Mouse (Mus musculus) midbrain, embryonic 13.5 days (tissue): Measurements from ENCODE around the gene Mettl16. TPM values are rescaled to one million over a fixed set of nuclear protein-coding genes. Genes with fewer than 3 reads are reported as not detected.

Experiments used
- ATAC-seq: fragments of 200-750 bp; cut with Nextera tagmentation; 2 replicates; pipeline ENCODE4 v1.8.0; 2017; ENCODE audit warnings: mild to moderate bottlenecking, moderate TSS enrichment, moderate library complexity
- H3K27ac ChIP-seq: fragments of 300-500 bp; sonication (generic); 2 replicates; pipeline ENCODE4 v1.5.1; 2015; ENCODE audit warnings: inconsistent platforms, mild to moderate bottlenecking, moderate library complexity
- H3K27me3 ChIP-seq: fragments of 300-500 bp; sonication (generic); 2 replicates; pipeline ENCODE4 v1.6.1; 2015; ENCODE audit warnings: mild to moderate bottlenecking, inconsistent platforms
- H3K36me3 ChIP-seq: fragments of 300-500 bp; sonication (generic); 2 replicates; pipeline ENCODE4 v1.6.1; 2015; ENCODE audit warnings: mild to moderate bottlenecking, inconsistent platforms
- H3K4me1 ChIP-seq: fragments of 300-500 bp; sonication (generic); replicated peaks from 2 replicates; pipeline ENCODE4 v1.6.1; 2015; ENCODE audit warnings: inconsistent platforms
- H3K4me2 ChIP-seq: fragments of 300-500 bp; sonication (generic); replicated peaks from 2 replicates; pipeline ENCODE4 v1.6.1; 2015; ENCODE audit warnings: moderate library complexity, mild to moderate bottlenecking, inconsistent platforms
- H3K4me3 ChIP-seq: fragments of 300-500 bp; sonication (generic); replicated peaks from 2 replicates; pipeline ENCODE4 v1.5.1; 2015; ENCODE audit warnings: mild to moderate bottlenecking, inconsistent platforms
- H3K9ac ChIP-seq: fragments of 300-500 bp; sonication (generic); replicated peaks from 2 replicates; pipeline ENCODE4 v1.6.1; 2015; ENCODE audit warnings: mild to moderate bottlenecking, inconsistent platforms
- H3K9me3 ChIP-seq: fragments of 300-500 bp; sonication (generic); 2 replicates; pipeline ENCODE4 v1.6.1; 2016; ENCODE audit warnings: mild to moderate bottlenecking, inconsistent platforms
- WGBS: fragments of 180-500 bp; shearing (Covaris S2); methylation state at CpG from one replicate; pipeline ENCODE4 v1.1.7; 2015; 5-methylcytosine and 5-hydroxymethylcytosine counted together
- polyA plus RNA-seq: library from polyadenylated mRNA; unstranded; fragments of >200 nt; fragmentation: Nextera tagmentation; extraction: Ambion mirVana; gene quantifications from 2 replicates; pipeline ENCODE4 v1.2.1, GENCODE M21; 2015

The Mettl16 gene
- polyA plus RNA-seq, 1 experiment from 2014 or later: 56.4 TPM

DNA sequence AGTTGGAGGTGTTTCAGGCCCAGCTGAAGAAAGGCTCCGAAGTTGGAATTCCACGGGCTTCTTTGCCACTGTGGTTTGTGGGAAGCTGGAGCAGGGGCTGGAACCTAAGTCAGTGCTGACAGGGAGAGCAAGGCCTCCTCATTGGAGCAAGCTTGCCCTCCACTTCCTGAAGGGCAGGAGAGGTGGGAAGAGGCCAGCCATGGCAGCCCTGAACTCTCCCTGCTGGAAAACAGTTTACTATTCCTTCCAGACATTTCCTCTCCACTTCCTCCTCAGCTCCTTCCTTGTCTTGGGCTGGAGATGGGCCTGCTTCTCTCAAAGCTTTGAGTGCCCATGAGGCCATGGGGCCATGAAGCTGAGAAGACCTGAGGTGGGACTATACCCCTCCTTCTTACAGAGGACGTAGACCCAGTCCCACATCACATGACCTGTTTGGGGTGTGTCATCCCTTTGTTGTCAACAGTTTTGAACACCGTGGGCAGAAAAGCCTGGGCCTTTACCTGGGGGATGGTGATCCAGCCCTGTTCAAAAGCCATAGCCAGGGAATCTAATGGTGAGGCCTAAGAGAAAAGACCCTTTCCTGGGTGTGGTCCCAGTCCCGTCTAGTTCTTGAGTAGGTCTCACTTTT lies 64.1 kb downstream of the Mettl16 start:
- Histone ChIP-seq H3K27ac (no peak overlapping the region), H3K4me2 (peak overlapping the region; percentile 88; the same call in 1 of the 2 replicates), H3K27me3 (0 out of 2 replicates have a peak, but pooled peaks cover 3% of the 10 kb centered on the region), H3K9ac (peak overlapping the region; percentile 16; the same call in 1 of the 2 replicates), H3K4me1 (peaks cover 64% of the 10 kb centered on the region), H3K4me3 (no peak overlapping the region), H3K36me3 (peaks cover 15% of the 10 kb centered on the region; the same call in 1 of the 2 replicates), H3K9me3 (no peaks in the 10 kb centered on the region)
- 67% methylated on average over 5 of the region's 5 CpGs for WGBS
- ATAC-seq: no peak

DNA sequence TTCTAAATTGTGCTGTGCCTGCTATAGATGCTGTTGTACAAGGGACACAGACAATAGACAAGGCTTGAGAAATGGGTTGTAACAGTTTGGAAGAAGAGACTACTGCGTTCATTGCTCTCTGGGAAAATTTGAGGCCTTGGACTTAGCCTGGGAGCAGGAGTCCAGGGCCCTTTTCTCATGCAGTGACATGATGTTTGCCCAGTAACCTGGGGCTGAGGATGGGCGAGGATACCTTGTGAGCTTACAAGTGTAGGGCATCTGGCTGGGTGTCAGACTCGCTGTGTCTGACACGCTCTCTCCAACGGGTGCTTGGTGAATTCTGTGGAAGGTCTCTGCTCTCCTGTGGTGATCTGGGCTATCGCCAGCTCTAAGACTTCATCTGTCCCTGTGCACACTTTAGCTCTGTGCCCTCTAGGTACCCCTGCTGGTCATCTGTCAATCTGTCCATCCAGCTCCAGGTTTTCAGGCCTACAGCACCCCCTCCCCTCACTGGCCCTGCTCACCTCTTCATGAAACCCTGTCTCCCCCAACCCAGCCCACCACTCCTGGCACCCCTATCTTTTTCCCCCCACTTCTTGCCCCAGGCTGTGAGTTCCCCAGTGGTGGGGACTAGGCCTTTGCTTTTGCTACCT lies 65.1 kb downstream of the Mettl16 start:
- Histone ChIP-seq H3K36me3 (peaks cover 21% of the 10 kb centered on the region), H3K27ac (no peak overlapping the region), H3K4me2 (no peak overlapping the region), H3K27me3 (0 out of 2 replicates have a peak, but pooled peaks cover 3% of the 10 kb centered on the region), H3K9ac (no peak overlapping the region), H3K4me3 (no peak overlapping the region), H3K4me1 (peaks cover 63% of the 10 kb centered on the region), H3K9me3 (no peaks in the 10 kb centered on the region)
- WGBS: 84% methylated on average over 6 of the region's 6 CpGs
- ATAC-seq: no peak

DNA sequence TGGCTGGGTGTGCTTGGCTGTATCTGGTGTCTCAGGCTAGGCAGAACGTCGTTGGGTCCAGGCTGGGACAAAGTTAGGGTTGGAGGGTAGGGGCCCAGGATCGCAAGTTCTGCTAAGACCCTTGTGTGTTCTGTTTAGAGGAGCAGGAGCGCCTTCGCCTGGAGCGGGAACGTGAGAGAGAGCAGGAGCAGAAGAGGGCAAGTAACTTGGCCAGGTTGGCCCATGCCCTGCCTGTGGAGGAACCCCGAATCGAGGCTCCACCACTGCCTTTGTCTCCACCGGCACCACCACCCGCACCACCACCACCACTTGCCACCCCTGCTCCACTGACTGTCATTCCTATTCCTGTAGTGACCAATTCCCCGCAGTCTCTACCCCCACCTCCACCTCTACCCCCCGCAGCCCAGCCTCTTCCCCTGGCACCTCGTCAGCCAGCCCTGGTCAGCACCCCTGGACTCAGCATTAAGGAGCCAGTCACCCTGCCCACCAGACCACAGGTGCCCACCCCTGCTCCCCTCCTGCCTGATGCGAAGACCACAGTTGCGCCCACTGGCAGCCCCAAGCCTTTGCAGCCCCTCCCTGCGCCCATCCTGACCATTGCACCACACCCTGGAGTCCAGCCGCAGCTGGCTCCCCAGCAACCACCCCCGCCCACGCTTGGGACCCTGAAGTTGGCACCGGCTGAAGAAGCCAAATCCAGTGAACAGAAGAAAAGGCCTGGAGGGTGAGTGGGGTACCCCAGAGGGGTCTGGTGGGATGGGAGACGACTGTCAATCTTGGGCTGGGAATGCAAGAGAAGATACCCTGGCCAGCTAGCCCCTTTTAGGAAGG lies 65.8 kb downstream of the Mettl16 start:
- peaks cover 21% of the 10 kb centered on the region for H3K36me3 ChIP-seq
- 91% methylated on average over 22 of the region's 22 CpGs for WGBS
- H3K4me1 ChIP-seq: peaks cover 63% of the 10 kb centered on the region
- peak overlapping the region; percentile 65; the same call in 1 of the 2 replicates for H3K9ac ChIP-seq
- H3K27me3 ChIP-seq: 0 out of 2 replicates have a peak, but pooled peaks cover 3% of the 10 kb centered on the region
- no peaks in the 10 kb centered on the region for H3K9me3 ChIP-seq
- H3K4me3 ChIP-seq: no peak overlapping the region
- no peak overlapping the region for H3K27ac ChIP-seq
- ATAC-seq: no peak
- H3K4me2 ChIP-seq: no peak overlapping the region

- Histone ChIP-seq H3K36me3 (peaks cover 26% of the 10 kb centered on the region), H3K4me1 (peaks cover 63% of the 10 kb centered on the region), H3K9me3 (no peaks in the 10 kb centered on the region), H3K27me3 (0 out of 2 replicates have a peak, but pooled peaks cover 3% of the 10 kb centered on the region), H3K27ac (peak overlapping the region; percentile 90), H3K4me3 (peak overlapping the region; percentile 58), H3K9ac (peak overlapping the region; percentile 65), H3K4me2 (peak overlapping the region; percentile 79)
- WGBS: 43% methylated on average over 16 of the region's 16 CpGs
- peak; percentile 0; the same call in 1 of the 2 replicates for ATAC-seq
These were observed 66.5 kb downstream of the Mettl16 start for GRCm38 (mm10) chr11:74837056-74837693.

DNA sequence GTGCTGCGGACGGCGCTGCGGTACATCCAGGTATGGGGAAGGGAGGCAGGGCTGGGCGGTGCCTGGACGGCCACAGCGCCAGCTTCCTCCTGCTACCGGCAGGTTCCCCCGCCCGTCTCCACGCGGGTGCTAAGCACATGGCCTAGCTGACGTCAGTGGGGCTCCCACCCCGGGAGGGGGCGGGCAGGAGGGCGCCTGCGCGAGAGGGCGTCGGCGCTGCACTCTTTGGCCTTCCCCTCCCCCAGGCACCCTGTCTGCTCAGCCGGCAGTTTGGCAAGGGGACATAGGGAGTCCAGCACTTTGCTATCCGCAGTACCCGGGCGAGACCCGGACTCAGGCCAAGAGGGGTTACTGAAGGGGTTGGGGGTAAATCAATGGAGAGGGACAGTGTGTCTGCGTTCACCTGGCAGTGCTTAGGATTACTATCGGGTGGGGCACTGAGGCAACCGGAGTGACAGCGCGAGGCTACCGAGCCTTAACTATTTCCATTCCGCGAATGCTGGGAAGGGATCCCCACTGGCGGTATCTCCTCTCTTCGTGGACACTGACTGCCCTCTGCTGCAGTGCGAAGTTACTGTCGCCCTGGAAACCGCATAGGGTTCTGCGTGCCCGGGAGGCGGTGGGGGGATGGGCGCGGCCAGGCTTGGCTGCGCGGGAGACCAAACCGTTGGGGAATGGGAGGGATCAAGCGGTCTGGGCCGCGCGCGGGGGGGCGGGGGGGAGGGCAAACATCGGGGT lies 67.2 kb downstream of the Mettl16 start:
- under 1% methylated on average over 51 of the region's 54 CpGs for WGBS
- peaks cover 33% of the 10 kb centered on the region for H3K36me3 ChIP-seq
- peak overlapping the region; percentile 65 for H3K9ac ChIP-seq
- H3K4me3 ChIP-seq: peak overlapping the region; percentile 58
- peak; percentile 75 for ATAC-seq
- 0 out of 2 replicates have a peak, but pooled peaks cover 3% of the 10 kb centered on the region for H3K27me3 ChIP-seq
- H3K9me3 ChIP-seq: no peaks in the 10 kb centered on the region
- peak overlapping the region; percentile 79 for H3K4me2 ChIP-seq
- H3K4me1 ChIP-seq: peaks cover 58% of the 10 kb centered on the region
- H3K27ac ChIP-seq: peak overlapping the region; percentile 90

DNA sequence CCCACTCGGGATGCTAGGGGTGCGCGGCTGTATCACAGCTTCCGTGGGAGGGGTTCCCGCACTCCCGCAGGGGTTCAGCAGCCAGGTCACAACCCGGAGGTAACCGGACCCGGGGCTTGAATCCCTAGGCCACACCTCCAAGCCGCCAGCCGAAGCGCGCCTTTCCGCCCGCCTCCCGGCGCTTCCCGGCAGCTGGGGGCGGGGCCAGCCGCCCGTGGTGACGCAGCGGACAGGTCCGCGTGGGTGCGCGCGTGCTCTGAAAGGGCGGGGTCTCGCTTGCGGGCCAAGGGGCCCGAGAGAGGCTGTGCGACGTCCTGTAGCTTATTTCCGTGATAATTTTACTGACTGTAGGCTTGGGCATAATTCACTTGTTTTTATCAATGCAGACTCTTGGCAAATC lies 67.8 kb downstream of the Mettl16 start:
- peaks cover 52% of the 10 kb centered on the region for H3K4me1 ChIP-seq
- peak overlapping the region; percentile 90 for H3K27ac ChIP-seq
- peak overlapping the region; percentile 79 for H3K4me2 ChIP-seq
- 0% methylated on average over 33 of the region's 35 CpGs for WGBS
- H3K27me3 ChIP-seq: 0 out of 2 replicates have a peak, but pooled peaks cover 3% of the 10 kb centered on the region
- ATAC-seq: peak; percentile 71
- H3K36me3 ChIP-seq: peaks cover 39% of the 10 kb centered on the region
- H3K9ac ChIP-seq: peak overlapping the region; percentile 65
- peak overlapping the region; percentile 58 for H3K4me3 ChIP-seq
- H3K9me3 ChIP-seq: no peaks in the 10 kb centered on the region

DNA sequence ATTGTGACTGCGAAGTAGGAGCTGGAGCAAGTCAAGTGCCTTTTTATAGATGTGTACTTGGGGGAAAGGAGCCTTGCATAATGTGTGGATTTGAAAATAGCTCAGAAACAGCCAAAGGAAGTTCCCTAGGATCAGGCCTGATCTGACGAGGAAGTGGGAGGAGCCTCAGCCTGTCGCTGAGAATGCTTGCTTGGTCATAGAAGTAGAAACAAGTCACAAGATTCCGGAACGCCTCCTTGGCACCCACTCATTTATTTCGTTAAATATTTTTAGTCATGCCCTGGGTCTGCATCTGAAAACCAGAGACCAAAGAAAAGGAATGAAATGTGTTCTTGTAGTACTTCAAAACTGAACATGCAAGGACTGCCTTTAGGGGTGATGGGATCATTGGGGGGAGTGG lies 68.3 kb downstream of the Mettl16 start:
- H3K9me3 ChIP-seq: no peaks in the 10 kb centered on the region
- H3K36me3 ChIP-seq: peaks cover 43% of the 10 kb centered on the region
- H3K9ac ChIP-seq: no peak overlapping the region
- 0 out of 2 replicates have a peak, but pooled peaks cover 3% of the 10 kb centered on the region for H3K27me3 ChIP-seq
- H3K4me1 ChIP-seq: peaks cover 47% of the 10 kb centered on the region
- H3K4me3 ChIP-seq: peak overlapping the region; percentile 58
- peak overlapping the region; percentile 90; the same call in 1 of the 2 replicates for H3K27ac ChIP-seq
- 53% methylated on average over 6 of the region's 6 CpGs for WGBS
- no peak for ATAC-seq
- peak overlapping the region; percentile 79 for H3K4me2 ChIP-seq

DNA sequence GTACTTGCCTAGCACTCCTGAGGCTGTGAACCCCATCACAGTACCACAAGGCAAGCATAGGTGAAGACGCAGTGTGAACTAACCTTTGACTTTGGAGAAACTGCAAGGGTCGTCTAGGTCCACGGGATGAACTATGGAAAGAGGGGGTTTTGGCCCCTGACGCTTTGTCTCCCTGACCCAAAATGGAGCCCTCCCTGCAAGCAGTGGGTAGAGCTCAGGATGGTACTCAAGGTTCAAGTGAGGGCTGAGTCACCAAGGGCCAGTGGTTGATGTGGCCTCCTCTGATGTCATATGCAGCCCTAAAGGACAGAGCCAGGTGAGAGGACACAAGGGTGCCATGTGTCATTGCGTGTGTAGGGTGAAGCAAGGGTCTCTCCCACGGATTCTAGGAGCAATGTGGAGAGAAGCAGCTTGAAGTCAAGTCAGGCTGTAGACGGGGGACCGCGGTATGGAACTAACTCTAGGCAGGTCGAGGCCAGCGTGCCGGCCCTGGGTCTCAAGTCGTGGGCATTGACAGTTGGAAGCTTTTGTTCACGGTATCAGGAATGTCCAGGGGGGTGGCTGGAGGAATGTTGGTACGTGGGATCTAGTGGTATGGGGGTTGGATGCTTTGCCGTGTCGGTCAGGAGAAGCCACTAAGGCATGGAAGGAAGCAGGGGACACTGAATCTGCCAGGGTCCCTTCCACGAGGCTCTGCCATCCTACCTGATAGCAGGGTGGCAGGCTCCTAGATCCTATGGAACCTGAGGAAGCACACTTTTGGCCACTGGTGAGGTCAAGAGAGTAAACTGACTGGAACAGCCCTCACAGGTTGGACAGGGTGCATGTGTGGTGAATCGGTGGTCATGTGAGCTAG lies 69.5 kb downstream of the Mettl16 start:
- H3K4me2 ChIP-seq: no peak overlapping the region
- H3K27ac ChIP-seq: no peak overlapping the region
- peaks cover 36% of the 10 kb centered on the region for H3K4me1 ChIP-seq
- no peak overlapping the region for H3K9ac ChIP-seq
- peaks cover 55% of the 10 kb centered on the region for H3K36me3 ChIP-seq
- no peak for ATAC-seq
- WGBS: 93% methylated on average over 19 of the region's 19 CpGs
- no peak overlapping the region for H3K4me3 ChIP-seq
- H3K27me3 ChIP-seq: 0 out of 2 replicates have a peak, but pooled peaks cover 3% of the 10 kb centered on the region
- H3K9me3 ChIP-seq: no peaks in the 10 kb centered on the region

DNA sequence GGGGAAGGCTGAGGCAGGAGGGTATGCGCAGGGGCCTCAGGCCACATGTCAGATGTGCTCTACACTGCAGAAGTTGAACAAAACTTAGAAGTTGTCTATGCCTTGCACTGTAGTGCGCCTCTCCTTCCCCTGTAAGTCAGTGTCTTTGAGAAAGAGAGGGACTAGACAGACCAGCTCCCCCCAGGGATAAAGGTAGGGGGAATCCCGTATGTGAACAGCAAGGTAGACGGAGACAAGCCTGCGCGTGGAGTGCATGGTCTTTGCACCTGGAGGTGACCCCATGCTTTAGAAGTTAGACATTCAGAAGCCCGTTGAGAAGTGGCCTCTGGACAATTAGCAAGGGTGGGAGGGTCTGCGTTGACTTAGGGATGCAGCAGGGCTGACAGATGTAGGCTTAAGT lies 70.1 kb downstream of the Mettl16 start:
- WGBS: 94% methylated on average over 8 of the region's 8 CpGs
- Histone ChIP-seq H3K4me2 (no peak overlapping the region), H3K4me1 (peaks cover 32% of the 10 kb centered on the region), H3K36me3 (peaks cover 60% of the 10 kb centered on the region), H3K9ac (no peak overlapping the region), H3K27me3 (0 out of 2 replicates have a peak, but pooled peaks cover 3% of the 10 kb centered on the region), H3K27ac (no peak overlapping the region), H3K4me3 (no peak overlapping the region), H3K9me3 (no peaks in the 10 kb centered on the region)
- ATAC-seq: no peak

DNA sequence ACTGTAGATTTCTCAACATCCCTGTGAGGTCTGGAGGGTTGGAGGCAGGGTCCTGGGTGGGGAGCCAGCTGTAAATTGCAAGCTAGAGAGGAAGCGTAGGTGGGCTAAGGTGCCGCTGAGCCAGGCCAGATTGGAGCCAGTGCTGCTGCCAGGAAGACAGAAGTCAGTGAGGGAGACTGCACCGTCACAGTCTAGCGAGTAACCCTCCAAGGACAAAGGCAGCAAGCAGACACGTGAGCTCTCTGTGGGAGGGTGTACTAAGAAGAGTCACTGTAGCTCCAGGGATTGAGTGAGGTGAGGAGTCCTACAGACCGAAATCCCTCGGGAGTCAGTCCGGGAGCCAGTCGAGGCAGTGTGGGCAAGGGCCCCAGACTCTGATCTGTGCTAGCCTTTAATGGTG lies 70.7 kb downstream of the Mettl16 start:
- ATAC-seq: no peak
- Histone ChIP-seq H3K36me3 (peaks cover 61% of the 10 kb centered on the region), H3K27me3 (0 out of 2 replicates have a peak, but pooled peaks cover 3% of the 10 kb centered on the region), H3K9ac (0 out of 2 replicates have a peak overlapping the region, but pooled peaks have one; percentile 1), H3K27ac (no peak overlapping the region), H3K4me2 (no peak overlapping the region), H3K4me1 (peaks cover 26% of the 10 kb centered on the region), H3K9me3 (no peaks in the 10 kb centered on the region), H3K4me3 (no peak overlapping the region)
- WGBS: 60% methylated on average over 9 of the region's 9 CpGs
